Mouse (Mus musculus) neutrophil, adult 5-6 weeks (primary cell): Measurements from ENCODE around the gene Zfand3. TPM values are rescaled to one million over a fixed set of nuclear protein-coding genes. Genes with fewer than 3 reads are reported as not detected.

Experiments used
- ATAC-seq: fragments of 151-379, 151-347 bp; 2 replicates; pipeline ENCODE4 v1.8.0; 2017; ENCODE audit warnings: mild to moderate bottlenecking, moderate TSS enrichment; ENCODE audit not compliant: insufficient number of reproducible peaks, poor library complexity, low FRiP score, severe bottlenecking; ENCODE audit errors: extremely low read depth
- total RNA-seq: library from RNA; stranded (forward); fragments of 200-1000 nt; gene quantifications from 2 replicates; pipeline ENCODE4 v1.2.3, GENCODE M21; 2017

The Zfand3 gene
- total RNA-seq, 1 experiment from 2014 or later: 83.2 TPM

GRCm38 (mm10) chr17:30237600-30237999 lies 233.1 kb downstream of the Zfand3 start:
- no peak for ATAC-seq

GRCm38 (mm10) chr17:30239458-30239857 lies 234.9 kb downstream of the Zfand3 start:
- ATAC-seq: no peak

GRCm38 (mm10) chr17:30240659-30241058 lies 236.1 kb downstream of the Zfand3 start:
- ATAC-seq: no peak

GRCm38 (mm10) chr17:30241061-30241460 lies 236.5 kb downstream of the Zfand3 start:
- no peak for ATAC-seq

- no peak for ATAC-seq
These were observed 237.3 kb downstream of the Zfand3 start for GRCm38 (mm10) chr17:30241720-30242322.

- 0 out of 2 replicates have a peak, but pooled peaks have one; percentile 4 for ATAC-seq
These were observed 238.1 kb downstream of the Zfand3 start for GRCm38 (mm10) chr17:30242647-30243046.

GRCm38 (mm10) chr17:30243540-30243939 lies 239.0 kb downstream of the Zfand3 start:
- no peak for ATAC-seq

- ATAC-seq: no peak
These were observed 240.2 kb downstream of the Zfand3 start for GRCm38 (mm10) chr17:30244651-30245307.

- no peak for ATAC-seq
These were observed 240.8 kb downstream of the Zfand3 start for GRCm38 (mm10) chr17:30245308-30245706.

- no peak for ATAC-seq
These were observed 248.5 kb downstream of the Zfand3 start for GRCm38 (mm10) chr17:30253028-30253427.

- ATAC-seq: no peak
These were observed 249.4 kb downstream of the Zfand3 start for GRCm38 (mm10) chr17:30253924-30254323.

- ATAC-seq: no peak
These were observed 251.5 kb downstream of the Zfand3 start for GRCm38 (mm10) chr17:30255928-30256560.

GRCm38 (mm10) chr17:30258480-30258879 lies 253.9 kb downstream of the Zfand3 start:
- no peak for ATAC-seq

- no peak for ATAC-seq
These were observed 255.4 kb downstream of the Zfand3 start for GRCm38 (mm10) chr17:30259938-30260337.

Other genes starting within 250 kb of the Zfand3 start
- 0.58 TPM in 1 of 2 replicates, not detected in the other for gene Mdga1, start 34.6 kb upstream of the Zfand3 start, total RNA-seq